Mouse (Mus musculus) kidney, adult 2 months (tissue): Measurements from ENCODE around the gene Grin2c. TPM values are rescaled to one million over a fixed set of nuclear protein-coding genes. Genes with fewer than 3 reads are reported as not detected.
A peak's percentile ranks its signal among the peaks of the same experiment; 100 is the strongest.

Source experiments
- DNase-seq: peaks from one replicate; pipeline ENCODE4 v3.0.0; 2021
- H3K27ac ChIP-seq: fragments of 200-500 bp; 2 replicates; pipeline ENCODE4 v1.5.1; 2012; ENCODE audit warnings: low read depth, low read length, control low read depth, inconsistent platforms; ENCODE audit not compliant: insufficient read depth
- H3K27me3 ChIP-seq: fragments of 200-500 bp; replicated peaks from 2 replicates; pipeline ENCODE4 v1.6.1; 2012; ENCODE audit warnings: mild to moderate bottlenecking, moderate library complexity, low read length, inconsistent platforms; ENCODE audit not compliant: control insufficient read depth, insufficient read depth
- H3K36me3 ChIP-seq: fragments of 200-500 bp; 2 replicates; pipeline ENCODE4 v1.6.1; 2012; ENCODE audit warnings: mild to moderate bottlenecking, moderate library complexity, low read length, inconsistent platforms; ENCODE audit not compliant: control insufficient read depth, insufficient read depth
- H3K4me1 ChIP-seq: fragments of 200-500 bp; 2 replicates; pipeline ENCODE4 v1.6.1; 2011; ENCODE audit warnings: low read length; ENCODE audit not compliant: control insufficient read depth, insufficient read depth
- H3K4me3 ChIP-seq: fragments of 200-500 bp; 2 replicates; pipeline ENCODE4 v1.5.1; 2011; ENCODE audit warnings: mild to moderate bottlenecking, low read depth, low read length, control low read depth; ENCODE audit not compliant: insufficient read depth
- CTCF ChIP-seq: fragments of 200-500 bp; conservative IDR thresholded peaks from 2 replicates; pipeline ENCODE4 v1.5.1; 2011; ENCODE audit warnings: low read depth, mild to moderate bottlenecking, control low read depth, low read length, moderate library complexity, mixed read lengths; ENCODE audit not compliant: insufficient read depth, insufficient read length
- POLR2A ChIP-seq: fragments of 200-500 bp; IDR thresholded peaks from one replicate; pipeline ENCODE4 v1.6.1; 2011; ENCODE audit warnings: low read depth, low read length, control low read depth
- WGBS: fragments of 180-500 bp; shearing (Covaris S2); methylation state at CpG from one replicate; pipeline ENCODE4 v1.1.7; 2018; 5-methylcytosine and 5-hydroxymethylcytosine counted together
- polyA plus RNA-seq: library from polyadenylated mRNA; depleted of rRNA; stranded (reverse); fragments of >200 nt; gene quantifications from 2 replicates; pipeline ENCODE4 v1.2.3, GENCODE M21; 2012

Gene Grin2c
- polyA plus RNA-seq, 1 experiment: 0.34 TPM

DNA sequence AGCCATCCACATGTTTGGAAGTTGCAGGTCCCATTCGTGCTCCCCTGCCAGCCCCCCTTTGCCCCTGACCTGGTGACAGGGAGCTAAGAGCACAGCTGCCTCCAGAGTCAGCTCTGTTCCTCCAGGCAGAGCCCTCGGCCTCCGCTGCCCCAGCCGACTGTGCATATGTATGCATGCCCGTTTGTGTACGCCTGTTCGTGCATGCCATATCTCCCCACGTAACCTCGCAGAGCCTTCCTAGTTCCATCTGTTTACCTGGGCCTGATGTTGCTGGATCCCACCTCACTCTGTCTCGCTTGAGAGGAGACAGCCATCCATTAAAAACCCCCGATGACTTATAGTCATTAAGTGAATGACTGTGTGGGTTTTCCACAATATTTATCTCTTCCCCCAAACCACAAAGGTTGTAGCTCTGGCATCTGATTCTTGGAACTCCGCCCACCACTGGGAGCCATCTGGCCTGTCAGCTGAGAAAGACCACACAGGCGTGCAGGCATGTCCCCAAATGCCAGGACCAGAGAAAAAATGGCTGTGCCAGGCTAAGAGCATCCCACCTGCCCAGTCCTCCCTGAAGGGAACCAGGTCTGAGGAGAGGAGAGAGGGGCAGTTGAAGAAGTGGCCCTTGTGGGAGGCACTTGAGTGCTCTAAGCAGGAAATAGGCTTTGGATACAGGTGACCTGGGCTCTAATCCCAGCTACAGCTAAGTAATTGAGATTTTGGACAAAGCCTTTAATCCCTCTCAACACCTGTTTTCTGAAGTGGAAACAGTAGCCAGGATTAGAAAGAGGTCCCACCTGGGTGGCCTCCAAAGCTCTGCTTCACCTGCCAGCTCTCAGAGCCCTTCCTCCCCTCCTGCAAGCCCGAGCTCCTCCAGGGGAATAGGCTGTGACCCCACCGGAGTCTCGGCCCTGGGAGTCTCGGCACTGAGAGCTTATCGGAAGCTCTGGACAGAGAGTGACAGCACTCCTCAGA, 49.3 kb downstream of the Grin2c start:
- TF ChIP-seq CTCF: no peak
- no peak for TF ChIP-seq POLR2A
- no peaks in the 10 kb centered on the region for H3K36me3 ChIP-seq
- no peak overlapping the region for H3K4me3 ChIP-seq
- H3K27me3 ChIP-seq: no peaks in the 10 kb centered on the region
- DNase-seq: no peak
- WGBS: 75% methylated on average over 18 of the region's 18 CpGs
- H3K4me1 ChIP-seq: peaks cover 4% of the 10 kb centered on the region; the same call in 1 of the 2 replicates
- no peak overlapping the region for H3K27ac ChIP-seq

DNA sequence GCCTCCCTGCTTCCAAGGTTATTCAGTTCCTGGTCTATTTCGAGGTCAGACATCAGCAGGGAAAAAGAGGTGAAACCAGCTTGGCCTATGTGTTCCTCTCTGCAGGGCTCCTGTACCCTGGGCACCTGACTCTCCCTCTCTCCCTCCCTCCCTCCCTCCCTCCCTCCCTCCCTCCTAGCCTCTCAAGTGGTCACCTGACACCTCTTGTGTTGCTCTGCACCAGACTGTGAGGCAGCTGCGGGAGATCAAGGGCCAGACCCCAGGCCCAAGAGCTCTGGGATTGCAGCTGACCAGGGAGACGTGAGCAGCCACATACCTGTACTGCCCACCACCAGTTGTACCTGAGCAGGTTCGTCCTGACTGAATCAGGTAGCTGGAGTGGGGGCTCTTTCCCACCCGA, 51.9 kb downstream of the Grin2c start:
- H3K27ac ChIP-seq: peak overlapping the region; percentile 25
- no peaks in the 10 kb centered on the region for H3K36me3 ChIP-seq
- peak; percentile 14 for DNase-seq
- WGBS: 52% methylated on average over 5 of the region's 5 CpGs
- no peak for TF ChIP-seq CTCF
- no peak for TF ChIP-seq POLR2A
- peaks cover 4% of the 10 kb centered on the region; the same call in 1 of the 2 replicates for H3K4me1 ChIP-seq
- H3K4me3 ChIP-seq: no peak overlapping the region
- H3K27me3 ChIP-seq: no peaks in the 10 kb centered on the region

- no peak for TF ChIP-seq CTCF
- no peak for TF ChIP-seq POLR2A
- H3K27ac ChIP-seq: no peak overlapping the region
- WGBS: 61% methylated on average over 13 of the region's 13 CpGs
Observed at GRCm38 (mm10) chr11:115212116-115212515, 54.9 kb downstream of the Grin2c start.

DNA sequence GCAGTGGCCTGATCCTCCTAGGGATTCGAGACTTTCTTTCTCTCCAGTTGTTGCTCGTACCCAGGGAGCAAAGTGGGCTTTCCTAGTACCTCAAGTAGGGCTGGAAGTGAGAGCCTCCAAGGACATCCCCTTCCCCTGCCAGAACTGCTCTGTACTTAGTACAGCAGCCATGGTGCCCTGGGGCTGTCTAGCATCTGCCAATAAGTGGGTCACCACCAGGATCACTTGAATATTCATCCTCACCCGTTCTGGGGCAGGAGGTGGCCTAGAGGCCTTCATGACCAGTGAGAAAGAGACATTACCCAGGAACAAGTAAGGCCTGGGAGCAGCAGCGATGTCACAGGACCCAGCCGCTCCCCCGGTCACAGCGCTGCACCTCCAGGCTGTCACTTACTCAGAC, 57.1 kb downstream of the Grin2c start:
- Histone ChIP-seq H3K27ac (no peak overlapping the region), H3K27me3 (no peaks in the 10 kb centered on the region), H3K4me3 (no peak overlapping the region), H3K4me1 (no peaks in the 10 kb centered on the region), H3K36me3 (no peaks in the 10 kb centered on the region; the same call in 1 of the 2 replicates)
- WGBS: 84% methylated on average over 7 of the region's 7 CpGs
- no peak for DNase-seq
- TF ChIP-seq CTCF: no peak
- TF ChIP-seq POLR2A: no peak

More at GRCm38 (mm10) chr11:115212116-115212515, 54.9 kb downstream of the Grin2c start:
- Histone ChIP-seq H3K4me1 (no peaks in the 10 kb centered on the region), H3K36me3 (no peaks in the 10 kb centered on the region), H3K27me3 (no peaks in the 10 kb centered on the region), H3K4me3 (no peak overlapping the region)
- DNase-seq: no peak

DNA sequence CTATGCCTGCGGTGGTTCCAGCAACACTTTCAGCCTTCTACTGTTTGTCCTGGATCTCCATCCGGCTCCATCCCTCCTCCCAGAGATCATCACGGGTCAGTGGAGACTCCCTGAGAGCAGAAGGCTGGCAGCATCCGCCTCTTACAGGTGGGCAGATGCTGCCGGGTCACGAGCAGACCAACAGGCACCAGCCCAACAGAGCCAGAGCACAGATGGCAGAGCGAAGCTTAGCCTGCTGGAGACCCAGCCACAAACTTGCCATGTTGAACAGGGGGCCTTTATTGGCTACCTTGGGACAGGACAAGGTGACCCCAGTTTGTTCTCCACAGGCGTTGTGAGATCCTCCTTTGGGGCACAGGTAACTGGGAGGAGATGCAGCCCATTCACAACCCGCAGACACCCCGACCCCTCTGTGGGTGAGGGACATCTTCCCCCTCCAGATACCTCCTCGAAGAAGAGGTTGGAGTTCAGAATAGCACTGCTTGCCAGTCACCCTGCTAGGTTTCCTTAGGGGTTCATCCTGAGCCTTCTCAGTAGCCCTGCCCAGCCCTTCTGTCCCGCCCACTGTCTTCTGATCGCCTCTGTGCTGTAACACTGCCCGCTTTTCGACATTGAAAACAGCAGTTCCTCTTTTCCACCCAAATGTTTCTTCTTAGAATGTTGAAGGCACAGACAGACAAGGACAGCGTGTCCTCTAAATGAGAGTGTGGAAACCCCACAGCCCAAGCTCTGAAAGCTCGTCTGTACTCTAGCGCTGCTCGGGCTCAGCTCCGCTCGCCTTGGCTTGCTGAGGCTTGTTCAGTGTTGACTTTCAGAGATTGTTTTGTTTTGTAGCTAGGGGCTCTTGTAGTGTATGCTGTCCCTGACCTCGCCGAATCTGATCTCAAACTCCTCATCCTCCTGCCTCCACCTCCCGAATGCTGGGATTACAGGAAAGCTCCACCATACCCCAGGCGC, 58.0 kb downstream of the Grin2c start:
- H3K27me3 ChIP-seq: no peaks in the 10 kb centered on the region
- TF ChIP-seq POLR2A: no peak
- TF ChIP-seq CTCF: no peak
- no peak for DNase-seq
- no peak overlapping the region for H3K4me3 ChIP-seq
- H3K27ac ChIP-seq: no peak overlapping the region
- 76% methylated on average over 25 of the region's 25 CpGs for WGBS
- no peaks in the 10 kb centered on the region; the same call in 1 of the 2 replicates for H3K36me3 ChIP-seq
- no peaks in the 10 kb centered on the region for H3K4me1 ChIP-seq

- H3K27ac ChIP-seq: no peak overlapping the region
- H3K27me3 ChIP-seq: no peaks in the 10 kb centered on the region
- TF ChIP-seq POLR2A (no peak), CTCF (no peak)
- H3K4me1 ChIP-seq: no peaks in the 10 kb centered on the region
- no peak for DNase-seq
- H3K36me3 ChIP-seq: no peaks in the 10 kb centered on the region; the same call in 1 of the 2 replicates
- WGBS: 90% methylated on average over 12 of the region's 12 CpGs
- H3K4me3 ChIP-seq: no peak overlapping the region
Observed at GRCm38 (mm10) chr11:115208126-115208525, 58.9 kb downstream of the Grin2c start.
